Comparison of ENCODE assay signal across 28 mouse cellular contexts in the genomic region with DNA sequence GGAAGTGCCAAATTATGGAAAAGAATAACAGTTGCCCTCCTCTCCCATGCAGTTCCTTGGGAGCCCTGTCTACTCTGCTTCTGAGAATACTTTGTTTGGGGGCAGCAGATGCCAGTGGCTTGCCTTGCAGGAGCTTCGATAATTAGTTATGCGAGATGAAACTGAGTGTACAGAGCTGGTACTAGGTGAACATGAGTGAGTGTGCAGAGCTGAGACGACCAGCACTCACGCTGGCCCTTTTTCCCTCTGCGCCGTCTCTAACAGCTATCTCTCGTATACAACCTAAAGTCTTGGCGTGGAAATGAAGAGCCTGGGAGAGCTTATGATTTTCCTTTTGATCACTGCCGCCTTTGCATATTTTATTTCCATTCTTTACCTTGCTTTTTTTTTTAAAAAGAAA.
DNase-seq lines count a peak whose midpoint lies in the region; ATAC-seq and TF ChIP-seq lines count a peak whose summit lies in the region.
"Had no signal": no experiment of that assay in that cellular context is flagged by ENCODE, and none has a peak within 500 bp of the region (broad histone marks: within the 10 kb centered on the region; RNA-seq: fewer than 3 reads in every experiment).

No protein-coding gene starts in this region.

- H3K9me3 ChIP-seq in forebrain, embryonic 10.5 days: no peaks in the 10 kb centered on the region
- H3K9me3 ChIP-seq in forebrain, embryonic 11.5 days (ENCODE audit: control insufficient read depth, low read length): no peaks in the 10 kb centered on the region
- no peaks in the 10 kb centered on the region for H3K9me3 ChIP-seq in forebrain, postnatal 0 days (ENCODE audit: low read length)
- H3K9me3 ChIP-seq in liver, embryonic 12.5 days (replicated peaks): no peaks in the 10 kb centered on the region
- H3K9me3 ChIP-seq: embryonic facial prominence, embryonic 13.5 days; heart, embryonic 13.5 days; midbrain, embryonic 12.5 days; stomach, embryonic 15.5 days had no signal

- ATAC-seq in forebrain, embryonic 11.5 days (replicated peaks; ENCODE audit: low FRiP score): no peak
- peak; percentile 38 for ATAC-seq in forebrain, postnatal 0 days
- ATAC-seq in liver, embryonic 12.5 days: no peak
- ATAC-seq: activated CD4-positive, CD25-positive, alpha-beta regulatory T cell, adult 4 months had no signal

- no peak overlapping the region for H3K4me3 ChIP-seq in forebrain, embryonic 10.5 days
- no peak overlapping the region for H3K4me3 ChIP-seq in forebrain, embryonic 11.5 days (ENCODE audit: low read depth, low read length)
- H3K4me3 ChIP-seq in layer of hippocampus, adult 2 months: no peak overlapping the region
- H3K4me3 ChIP-seq in forebrain, postnatal 0 days (ENCODE audit: low read depth, low read length): no peak overlapping the region
- H3K4me3 ChIP-seq in liver, embryonic 12.5 days: no peak overlapping the region
- H3K4me3 ChIP-seq: embryonic facial prominence, embryonic 13.5 days; erythroblast, embryonic 14.5 days; gastrocnemius, adult 2 months; heart, embryonic 13.5 days; midbrain, embryonic 12.5 days; stomach, embryonic 15.5 days had no signal

- no peak for TF ChIP-seq POLR2A in brain, embryonic 14.5 days (IDR thresholded peaks at IDR 0.05; ENCODE audit: borderline replicate concordance, extremely low read depth, insufficient read depth, insufficient read length, poor library complexity, severe bottlenecking)

- H3K4me2 ChIP-seq in forebrain, embryonic 11.5 days (ENCODE audit: low read depth, low read length, severe bottlenecking): no peak overlapping the region
- no peak overlapping the region for H3K4me2 ChIP-seq in forebrain, postnatal 0 days (ENCODE audit: low read depth)
- no peak overlapping the region for H3K4me2 ChIP-seq in liver, embryonic 12.5 days
- H3K4me2 ChIP-seq: embryonic facial prominence, embryonic 13.5 days; heart, embryonic 13.5 days; liver, embryonic 11.5 days; midbrain, embryonic 12.5 days; stomach, embryonic 15.5 days had no signal

- no peak for TF ChIP-seq CTCF in layer of hippocampus, adult 2 months (conservative IDR thresholded peaks at IDR 0.05)
- no peak for TF ChIP-seq CTCF in brain, embryonic 14.5 days (IDR thresholded peaks at IDR 0.05; ENCODE audit: borderline replicate concordance, extremely low read depth, insufficient read depth, insufficient read length)
- no peak for TF ChIP-seq CTCF in forebrain, postnatal 0 days (IDR thresholded peaks at IDR 0.05; ENCODE audit: low read depth)

- WGBS in forebrain, embryonic 10.5 days: 90% methylated on average over 9 of the region's 9 CpGs
- WGBS in forebrain, embryonic 11.5 days: 88% methylated on average over 9 of the region's 9 CpGs
- 54% methylated on average over 9 of the region's 9 CpGs for WGBS in forebrain, postnatal 0 days
- WGBS in liver, embryonic 12.5 days (ENCODE audit: insufficient replicate concordance): 74% methylated on average over 9 of the region's 9 CpGs

- H3K9ac ChIP-seq in forebrain, embryonic 11.5 days (ENCODE audit: low read length): no peak overlapping the region
- H3K9ac ChIP-seq in forebrain, postnatal 0 days: no peak overlapping the region
- no peak overlapping the region for H3K9ac ChIP-seq in liver, embryonic 12.5 days
- H3K9ac ChIP-seq: embryonic facial prominence, embryonic 13.5 days; heart, embryonic 13.5 days; midbrain, embryonic 12.5 days; stomach, embryonic 15.5 days had no signal

- peaks cover 41% of the 10 kb centered on the region for H3K4me1 ChIP-seq in forebrain, embryonic 10.5 days
- peaks cover 7% of the 10 kb centered on the region; the same call in 1 of the 2 replicates for H3K4me1 ChIP-seq in forebrain, embryonic 11.5 days (replicated peaks; ENCODE audit: control insufficient read depth, insufficient read depth, low read length)
- H3K4me1 ChIP-seq in forebrain, postnatal 0 days (ENCODE audit: insufficient read depth): peaks cover 6% of the 10 kb centered on the region; the same call in 1 of the 2 replicates
- no peaks in the 10 kb centered on the region for H3K4me1 ChIP-seq in liver, embryonic 12.5 days
- H3K4me1 ChIP-seq: stomach, embryonic 15.5 days had no signal

- DNase-seq in forebrain, embryonic 10.5 days (ENCODE audit: extremely low spot score, low spot score): no peak
- no peak for DNase-seq in forebrain, embryonic 11.5 days (ENCODE audit: low spot score)
- no peak for DNase-seq in layer of hippocampus, adult 2 months (ENCODE audit: low spot score in 2 of 2)
- DNase-seq in layer of hippocampus, adult 18-20 months (ENCODE audit: low spot score in 2 of 2): no peak
- peak; percentile 70 for DNase-seq in brain, embryonic 14.5 days (ENCODE audit: low read depth)
- DNase-seq in forebrain, postnatal 0 days: no peak
- DNase-seq in thymus, postnatal 36 days: no peak
- DNase-seq: adrenal gland, adult 8-10 months; cerebellum, adult 18-20 months; cerebellum, postnatal 25 days; embryo, embryonic 11 days; gastrocnemius, adult 2 months; heart, postnatal 14 days; kidney, adult 11 months; left cerebral cortex, postnatal 4 days; lung, adult 18-20 months; right cerebral cortex, adult 18-20 months; right cerebral cortex, postnatal 4 days; thymus, postnatal 25 days had no signal

- H3K36me3 ChIP-seq in forebrain, embryonic 10.5 days (replicated peaks): no peaks in the 10 kb centered on the region
- H3K36me3 ChIP-seq in forebrain, embryonic 11.5 days (ENCODE audit: control insufficient read depth, insufficient read depth, low read length): no peaks in the 10 kb centered on the region
- no peaks in the 10 kb centered on the region for H3K36me3 ChIP-seq in forebrain, postnatal 0 days (ENCODE audit: insufficient read depth)
- no peaks in the 10 kb centered on the region for H3K36me3 ChIP-seq in liver, embryonic 12.5 days
- H3K36me3 ChIP-seq: embryonic facial prominence, embryonic 13.5 days; midbrain, embryonic 12.5 days; stomach, embryonic 15.5 days had no signal

- H3K27ac ChIP-seq in forebrain, embryonic 10.5 days: peak overlapping the region; percentile 9; the same call in 1 of the 2 replicates
- H3K27ac ChIP-seq in forebrain, embryonic 11.5 days (ENCODE audit: low read depth, low read length): no peak overlapping the region
- H3K27ac ChIP-seq in layer of hippocampus, adult 2 months: peak overlapping the region; percentile 24; the same call in 1 of the 2 replicates
- no peak overlapping the region for H3K27ac ChIP-seq in forebrain, postnatal 0 days (ENCODE audit: low read depth, low read length)
- no peak overlapping the region for H3K27ac ChIP-seq in liver, embryonic 12.5 days
- H3K27ac ChIP-seq: embryonic facial prominence, embryonic 13.5 days; gastrocnemius, adult 2 months; heart, embryonic 13.5 days; kidney, postnatal 0 days; midbrain, embryonic 12.5 days; stomach, embryonic 15.5 days had no signal

- no peaks in the 10 kb centered on the region for H3K27me3 ChIP-seq in forebrain, embryonic 10.5 days (ENCODE audit: poor library complexity, severe bottlenecking)
- H3K27me3 ChIP-seq in forebrain, embryonic 11.5 days (ENCODE audit: control insufficient read depth, insufficient read depth, low read length): no peaks in the 10 kb centered on the region
- H3K27me3 ChIP-seq in forebrain, postnatal 0 days (ENCODE audit: insufficient read depth, low read length): no peaks in the 10 kb centered on the region
- H3K27me3 ChIP-seq in liver, embryonic 12.5 days (replicated peaks): no peaks in the 10 kb centered on the region
- H3K27me3 ChIP-seq: embryonic facial prominence, embryonic 13.5 days; heart, embryonic 13.5 days; stomach, embryonic 15.5 days had no signal

Comparison
In these comparisons a context has a peak if more than half of its experiments do, and no peak if none do; other contexts are left out.
1. H3K27ac ChIP-seq: peak in forebrain, embryonic 10.5 days (single experiment) and layer of hippocampus, adult 2 months (single experiment); none in forebrain, embryonic 11.5 days (single experiment), forebrain, postnatal 0 days (single experiment) and liver, embryonic 12.5 days (single experiment).